Mouse (Mus musculus): Measurements from ENCODE around the gene Sumo1. TPM values are rescaled to one million over a fixed set of nuclear protein-coding genes. Genes with fewer than 3 reads are reported as not detected.

Gene Sumo1
- polyA plus RNA-seq, 1 experiment, result 32.2 TPM

- Histone ChIP-seq H3K27me3 (ENCODE audit: control insufficient read depth, insufficient read depth, low read length) (no peaks in the 10 kb centered on the region), H3K27ac (ENCODE audit: control insufficient read depth, insufficient read depth, low read depth, low read length) (no peak overlapping the region), H3K4me1 (ENCODE audit: control insufficient read depth, insufficient read depth, low read length) (peaks cover 8% of the 10 kb centered on the region), H3K36me3 (ENCODE audit: control insufficient read depth, insufficient read depth, low read length) (no peaks in the 10 kb centered on the region), H3K4me3 (ENCODE audit: control insufficient read depth, low read depth, low read length) (no peak overlapping the region)
- TF ChIP-seq CTCF (IDR thresholded peaks at IDR 0.05; ENCODE audit: control insufficient read depth, insufficient read depth, insufficient replicate concordance, low read depth, low read length) (no peak), POLR2A (IDR thresholded peaks at IDR 0.05; ENCODE audit: control insufficient read depth, low read depth, low read length) (no peak)
These were observed 132.3 kb downstream of the Sumo1 start for GRCm38 (mm10) chr1:59538381-59538780.

Other genes starting within 250 kb of the Sumo1 start
- 1.4 and 1.5 TPM in 2 replicates for gene Fzd7, start 188.4 kb downstream of the Sumo1 start, polyA plus RNA-seq (2012; rRNA removed)
- gene Gm973, start 154.6 kb downstream of the Sumo1 start, polyA plus RNA-seq (2012; rRNA removed), result 72.5 and 83.9 TPM in 2 replicates
- 27.0 and 29.6 TPM in 2 replicates for gene Nop58, start 14.1 kb upstream of the Sumo1 start, polyA plus RNA-seq (2012; rRNA removed)
- gene Bmpr2, start 92.6 kb upstream of the Sumo1 start, polyA plus RNA-seq (2012; rRNA removed), result 1.3 and 1.8 TPM in 2 replicates
- gene Fam117b, start 242.2 kb upstream of the Sumo1 start, polyA plus RNA-seq (2012; rRNA removed), result 15.4 and 15.7 TPM in 2 replicates

Data from testis, adult 2 months (tissue).